Mouse (Mus musculus) liver, embryonic 13.5 days (tissue): ENCODE measurements at regions not wholly inside any gene's neighbourhood (a gene's known extent, or its start where the extent isn't known, plus 50 kb on each side); places are given as distances from the start of the nearest gene placed in this dataset.

Source experiments
- ATAC-seq: fragments of 200-750 bp; cut with Nextera tagmentation; 2 replicates; pipeline ENCODE4 v1.8.0; 2017; ENCODE audit warnings: low read depth, mild to moderate bottlenecking, moderate number of reproducible peaks, moderate library complexity
- DNase-seq: peaks from one replicate; pipeline ENCODE4 v3.0.0; 2022
- H3K27ac ChIP-seq: fragments of 300-500 bp; sonication (generic); 2 replicates; pipeline ENCODE4 v1.5.1; 2015; ENCODE audit warnings: moderate library complexity, mild to moderate bottlenecking, inconsistent platforms
- H3K27me3 ChIP-seq: fragments of 300-500 bp; sonication (generic); 2 replicates; pipeline ENCODE4 v1.6.1; 2015; ENCODE audit warnings: mild to moderate bottlenecking, inconsistent platforms
- H3K36me3 ChIP-seq: fragments of 300-500 bp; sonication (generic); 2 replicates; pipeline ENCODE4 v1.6.1; 2015; ENCODE audit warnings: mild to moderate bottlenecking, inconsistent platforms
- H3K4me1 ChIP-seq: fragments of 300-500 bp; sonication (generic); replicated peaks from 2 replicates; pipeline ENCODE4 v1.6.1; 2015; ENCODE audit warnings: inconsistent platforms
- H3K4me2 ChIP-seq: fragments of 300-500 bp; sonication (generic); 2 replicates; pipeline ENCODE4 v1.6.1; 2015; ENCODE audit warnings: inconsistent platforms, mild to moderate bottlenecking, moderate library complexity
- H3K4me3 ChIP-seq: fragments of 300-500 bp; sonication (generic); replicated peaks from 2 replicates; pipeline ENCODE4 v1.5.1; 2015; ENCODE audit warnings: mild to moderate bottlenecking, inconsistent platforms
- H3K9ac ChIP-seq: fragments of 300-500 bp; sonication (generic); 2 replicates; pipeline ENCODE4 v1.6.1; 2015; ENCODE audit warnings: mild to moderate bottlenecking, inconsistent platforms
- H3K9me3 ChIP-seq: fragments of 300-500 bp; sonication (generic); replicated peaks from 2 replicates; pipeline ENCODE4 v1.6.1; 2016; ENCODE audit warnings: inconsistent platforms
- whole genome bisulfite sequencing: fragments of 180-500 bp; shearing (Covaris S2); methylation state at CpG from one replicate; pipeline ENCODE4 v1.1.7; 2015; ENCODE audit not compliant: insufficient replicate concordance; 5-methylcytosine and 5-hydroxymethylcytosine counted together

DNA sequence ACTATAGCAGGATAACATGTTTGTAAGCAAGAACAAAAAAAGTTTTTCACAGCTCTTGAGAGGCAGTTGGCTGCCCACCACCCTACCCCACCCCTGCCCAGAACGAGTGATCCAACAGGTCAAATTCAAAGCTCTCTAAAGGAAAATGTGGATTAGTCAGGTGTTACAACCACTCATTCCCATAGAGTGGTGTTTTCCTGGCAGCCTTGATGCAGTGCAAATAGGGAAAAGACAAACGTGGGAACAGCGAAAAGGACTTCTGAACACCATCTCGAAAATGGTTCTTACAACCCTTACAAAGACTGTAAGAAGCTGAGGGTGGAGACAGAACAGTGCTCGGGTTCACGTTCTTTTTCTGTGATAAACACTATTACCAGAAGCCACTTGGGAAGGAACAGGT is 523.8 kb downstream of the Gja1 start:
- Histone ChIP-seq H3K36me3 (no peaks in the 10 kb centered on the region), H3K4me2 (no peak overlapping the region), H3K9ac (no peak overlapping the region), H3K4me3 (no peak overlapping the region), H3K27me3 (no peaks in the 10 kb centered on the region), H3K9me3 (no peaks in the 10 kb centered on the region), H3K27ac (no peak overlapping the region), H3K4me1 (no peaks in the 10 kb centered on the region)
- ATAC-seq: no peak
- no peak for DNase-seq
- 66% methylated on average over 6 of the region's 6 CpGs for WGBS

DNA sequence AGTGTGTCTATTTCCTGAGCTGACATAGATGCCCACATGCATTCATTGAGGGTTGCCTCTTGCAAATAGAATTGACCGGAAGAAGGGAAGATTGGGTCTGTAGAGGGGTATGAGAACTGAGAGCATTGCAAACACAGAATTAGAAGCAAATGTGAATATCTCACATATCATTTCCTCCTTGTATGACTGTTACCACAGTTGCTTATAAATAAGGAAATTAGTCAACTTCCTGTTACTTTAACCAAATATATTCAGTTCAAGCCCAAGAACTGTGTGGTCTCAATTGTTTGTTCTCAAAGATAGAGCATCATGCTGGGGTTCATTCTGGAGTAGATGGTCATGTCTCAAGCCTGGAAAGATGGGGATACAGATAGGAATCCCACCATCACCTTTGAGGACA is 535.6 kb downstream of the Gja1 start:
- DNase-seq: no peak
- 53% methylated on average over 1 of the region's 1 CpGs for WGBS
- Histone ChIP-seq H3K4me2 (no peak overlapping the region), H3K27me3 (no peaks in the 10 kb centered on the region), H3K9me3 (no peaks in the 10 kb centered on the region), H3K27ac (no peak overlapping the region), H3K36me3 (no peaks in the 10 kb centered on the region), H3K4me3 (no peak overlapping the region), H3K4me1 (no peaks in the 10 kb centered on the region), H3K9ac (no peak overlapping the region)
- ATAC-seq: no peak

DNA sequence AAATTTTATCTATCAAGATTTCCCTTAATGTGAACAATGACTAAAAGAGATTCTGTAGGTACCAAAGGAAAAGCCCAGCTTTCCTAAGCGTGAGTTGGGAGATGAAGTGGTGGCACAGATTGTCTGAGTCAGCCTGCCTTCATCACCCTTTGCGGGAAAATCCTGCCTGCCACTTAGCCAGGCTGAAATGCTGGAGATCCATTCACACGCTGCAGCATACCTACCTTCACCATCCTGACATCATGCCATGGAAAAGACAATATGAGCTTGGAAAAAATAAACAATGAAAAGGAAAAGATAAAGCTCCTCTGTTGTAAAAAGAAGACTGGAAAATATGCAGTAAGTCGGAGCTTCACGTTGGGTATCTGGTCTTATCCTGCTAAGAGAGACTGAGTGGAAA is 537.0 kb downstream of the Gja1 start:
- ATAC-seq: no peak
- H3K9me3 ChIP-seq: no peaks in the 10 kb centered on the region
- no peaks in the 10 kb centered on the region for H3K27me3 ChIP-seq
- H3K4me1 ChIP-seq: no peaks in the 10 kb centered on the region
- no peak overlapping the region for H3K27ac ChIP-seq
- H3K4me3 ChIP-seq: no peak overlapping the region
- no peaks in the 10 kb centered on the region for H3K36me3 ChIP-seq
- no peak overlapping the region for H3K9ac ChIP-seq
- WGBS: 62% methylated on average over 5 of the region's 5 CpGs
- H3K4me2 ChIP-seq: no peak overlapping the region
- DNase-seq: no peak

DNA sequence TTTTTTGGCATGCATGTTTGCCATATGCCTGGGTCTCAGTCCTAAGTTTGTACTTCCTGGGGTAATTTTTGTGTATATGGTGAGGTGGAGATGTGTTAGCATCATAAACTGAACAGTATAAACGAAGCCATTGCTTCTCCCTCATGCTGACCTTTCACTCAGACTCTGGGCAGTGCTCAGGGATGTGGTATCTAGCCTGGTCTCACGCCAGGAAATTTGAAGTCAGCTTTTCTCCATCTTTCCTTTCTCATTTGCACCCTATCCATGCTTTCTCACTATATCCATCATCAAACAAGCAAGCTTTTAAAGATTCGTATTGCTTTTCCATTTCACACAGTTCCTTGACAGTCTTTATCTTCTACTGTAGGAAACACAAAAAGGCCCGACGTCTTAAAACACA is 541.3 kb downstream of the Gja1 start:
- Histone ChIP-seq H3K4me1 (no peaks in the 10 kb centered on the region), H3K9me3 (no peaks in the 10 kb centered on the region), H3K27me3 (no peaks in the 10 kb centered on the region), H3K36me3 (no peaks in the 10 kb centered on the region), H3K27ac (no peak overlapping the region), H3K4me3 (no peak overlapping the region), H3K4me2 (no peak overlapping the region), H3K9ac (no peak overlapping the region)
- ATAC-seq: no peak
- DNase-seq: no peak
- 61% methylated on average over 5 of the region's 5 CpGs for WGBS

DNA sequence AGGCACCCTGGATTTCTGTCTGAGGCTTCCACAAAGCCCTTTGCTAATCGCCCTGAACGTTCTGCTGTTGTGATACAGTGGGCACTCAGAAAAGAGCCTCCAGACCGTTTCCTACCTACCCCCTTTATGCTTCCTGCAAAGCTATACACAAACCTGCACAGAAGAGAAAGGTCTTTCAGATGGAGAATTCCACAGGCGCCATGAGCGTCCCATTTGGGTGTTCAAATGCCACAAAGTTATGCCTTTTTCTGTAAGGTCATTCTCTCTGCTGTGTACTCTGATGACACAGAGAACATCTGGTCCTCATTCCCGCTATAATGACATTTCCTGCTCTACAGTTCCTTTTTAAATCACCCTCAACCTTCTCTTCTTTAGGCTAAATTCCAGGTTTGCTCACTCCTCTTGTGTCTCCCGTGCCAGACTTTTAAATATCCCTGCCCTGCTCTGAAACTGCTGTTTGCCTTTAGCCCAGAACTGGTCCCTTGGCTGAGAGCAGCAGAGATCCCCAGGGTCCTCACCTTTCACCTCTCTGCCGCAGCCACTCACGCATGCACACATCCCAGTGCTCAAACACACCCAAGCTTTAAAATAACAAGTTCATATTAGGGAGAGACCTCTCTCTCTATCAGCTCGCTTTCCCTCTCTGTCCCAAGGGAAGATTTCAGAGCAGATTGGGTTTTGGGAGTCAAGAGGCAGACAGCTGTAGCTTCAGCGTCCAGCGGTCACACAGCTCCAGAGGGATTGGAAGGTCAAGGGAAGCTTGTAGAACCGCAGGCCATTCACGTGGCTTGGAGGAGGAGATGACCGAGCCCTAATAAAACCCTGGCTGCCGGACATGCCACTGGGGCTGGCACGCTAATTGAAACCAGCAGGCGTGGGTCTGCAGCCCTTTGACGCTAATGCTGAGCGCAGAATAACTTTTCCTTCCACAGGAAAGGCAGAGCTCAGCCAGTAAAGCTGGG is 543.9 kb downstream of the Gja1 start:
- Histone ChIP-seq H3K27me3 (no peaks in the 10 kb centered on the region), H3K9ac (no peak overlapping the region), H3K4me3 (no peak overlapping the region), H3K27ac (no peak overlapping the region), H3K4me1 (no peaks in the 10 kb centered on the region), H3K9me3 (no peaks in the 10 kb centered on the region), H3K36me3 (no peaks in the 10 kb centered on the region), H3K4me2 (no peak overlapping the region)
- DNase-seq: no peak
- ATAC-seq: no peak
- 53% methylated on average over 20 of the region's 20 CpGs for WGBS

DNA sequence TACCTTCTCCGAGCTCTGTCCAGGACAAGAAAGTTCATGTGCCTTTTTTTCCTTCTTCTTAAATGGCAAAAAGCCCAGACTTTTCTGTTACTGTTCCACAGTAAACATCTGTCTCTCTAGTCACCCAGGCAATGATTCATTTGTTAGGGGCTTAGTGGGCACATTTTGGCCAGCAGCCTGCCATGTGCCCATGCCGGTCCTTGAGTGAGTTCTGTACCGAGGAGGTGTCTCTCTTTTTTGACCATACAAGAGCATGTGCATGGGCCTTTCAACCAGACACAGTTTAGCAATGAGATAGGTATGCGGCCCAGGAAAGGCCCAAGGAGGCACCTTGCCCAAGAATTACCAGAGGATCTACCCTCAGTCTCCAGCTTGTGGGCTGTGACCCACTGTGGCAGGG is 551.0 kb upstream of the Hsf2 start:
- Histone ChIP-seq H3K4me1 (no peaks in the 10 kb centered on the region), H3K4me2 (no peak overlapping the region), H3K4me3 (no peak overlapping the region), H3K9ac (no peak overlapping the region), H3K9me3 (no peaks in the 10 kb centered on the region), H3K36me3 (no peaks in the 10 kb centered on the region), H3K27me3 (no peaks in the 10 kb centered on the region), H3K27ac (no peak overlapping the region)
- 74% methylated on average over 4 of the region's 4 CpGs for WGBS
- no peak for DNase-seq
- ATAC-seq: no peak

DNA sequence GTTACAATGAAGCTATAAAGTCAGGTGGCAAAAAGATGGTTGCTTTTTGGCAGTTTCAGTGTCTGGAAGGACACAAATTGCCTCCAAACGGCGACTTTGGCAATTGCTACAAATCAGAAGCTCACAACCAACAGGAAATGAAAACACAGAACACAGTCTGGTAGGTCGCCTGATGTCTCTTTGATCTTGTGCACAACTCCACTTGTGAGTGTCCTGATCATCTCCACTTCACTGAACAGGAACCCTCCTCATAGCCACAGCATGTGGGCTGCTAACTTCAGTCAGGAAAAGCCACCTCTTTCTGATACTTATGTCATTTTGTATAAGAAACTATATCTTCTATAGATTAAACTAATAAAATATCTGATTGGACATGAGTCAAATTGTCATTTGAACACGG is 544.2 kb upstream of the Hsf2 start:
- no peaks in the 10 kb centered on the region for H3K27me3 ChIP-seq
- no peaks in the 10 kb centered on the region for H3K4me1 ChIP-seq
- no peak overlapping the region for H3K9ac ChIP-seq
- no peak overlapping the region for H3K27ac ChIP-seq
- ATAC-seq (no peak), DNase-seq (no peak)
- WGBS: 54% methylated on average over 4 of the region's 4 CpGs
- no peak overlapping the region for H3K4me2 ChIP-seq
- no peaks in the 10 kb centered on the region for H3K9me3 ChIP-seq
- no peaks in the 10 kb centered on the region for H3K36me3 ChIP-seq
- no peak overlapping the region for H3K4me3 ChIP-seq

DNA sequence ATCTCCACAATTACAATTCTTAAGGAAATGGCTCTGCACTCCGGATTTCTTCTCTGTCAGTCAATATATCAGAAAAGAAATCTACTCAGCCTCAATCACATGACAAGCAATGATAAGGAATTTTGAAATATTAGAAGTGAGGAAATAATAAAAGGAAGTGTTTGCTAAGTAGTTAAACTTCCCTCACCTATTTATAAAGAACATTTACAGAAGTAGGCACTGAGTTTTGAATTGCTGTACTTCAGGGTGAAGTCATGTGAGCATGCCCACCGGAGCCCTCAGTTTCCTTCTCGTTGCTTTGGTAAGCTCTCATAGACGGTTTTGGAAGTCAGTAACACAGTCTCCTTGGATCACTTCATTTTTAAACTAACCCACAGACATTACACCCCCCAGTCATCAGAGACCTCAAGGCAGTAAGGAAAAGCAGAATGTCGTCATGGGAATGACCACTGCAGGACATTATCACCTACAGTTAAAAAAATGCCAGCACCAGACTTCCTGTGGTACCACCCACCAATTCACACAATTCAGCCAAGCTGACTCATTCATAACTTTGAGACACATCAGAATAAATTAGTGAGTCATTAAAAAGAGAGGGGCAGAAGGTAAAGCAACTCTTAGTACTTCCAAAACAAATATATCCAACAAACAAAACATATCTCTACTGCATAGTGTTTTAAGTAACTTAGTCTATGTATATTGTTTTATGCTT is 541.6 kb upstream of the Hsf2 start:
- WGBS: 34% methylated on average over 5 of the region's 5 CpGs
- no peak overlapping the region for H3K9ac ChIP-seq
- no peak overlapping the region for H3K4me3 ChIP-seq
- H3K27ac ChIP-seq: no peak overlapping the region
- no peaks in the 10 kb centered on the region for H3K27me3 ChIP-seq
- no peak overlapping the region for H3K4me2 ChIP-seq
- H3K36me3 ChIP-seq: no peaks in the 10 kb centered on the region
- no peaks in the 10 kb centered on the region for H3K4me1 ChIP-seq
- H3K9me3 ChIP-seq: no peaks in the 10 kb centered on the region
- no peak for DNase-seq
- no peak for ATAC-seq

DNA sequence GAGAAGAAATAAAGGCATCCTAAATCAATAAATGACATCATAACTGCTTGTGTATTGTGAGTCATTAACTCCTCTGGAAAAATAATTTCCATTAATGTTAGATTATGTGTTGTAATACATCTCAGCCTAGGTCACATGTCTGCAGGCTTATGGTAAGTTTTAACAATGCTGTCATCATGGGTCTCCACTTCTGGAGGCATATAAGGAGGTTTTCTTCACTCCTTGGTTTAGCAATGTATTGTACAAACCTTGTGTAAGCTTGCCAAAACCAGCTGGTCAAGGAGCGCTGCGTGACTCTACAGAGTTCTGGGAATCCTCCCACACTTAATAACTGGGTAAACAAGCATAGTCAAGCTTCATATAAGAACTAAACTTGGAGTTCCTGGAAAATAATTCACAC is 529.5 kb upstream of the Hsf2 start:
- Histone ChIP-seq H3K36me3 (no peaks in the 10 kb centered on the region), H3K27me3 (no peaks in the 10 kb centered on the region), H3K4me2 (no peak overlapping the region), H3K4me1 (no peaks in the 10 kb centered on the region), H3K27ac (no peak overlapping the region), H3K9ac (no peak overlapping the region), H3K9me3 (no peaks in the 10 kb centered on the region), H3K4me3 (no peak overlapping the region)
- ATAC-seq (no peak), DNase-seq (no peak)
- WGBS: 96% methylated on average over 2 of the region's 2 CpGs

DNA sequence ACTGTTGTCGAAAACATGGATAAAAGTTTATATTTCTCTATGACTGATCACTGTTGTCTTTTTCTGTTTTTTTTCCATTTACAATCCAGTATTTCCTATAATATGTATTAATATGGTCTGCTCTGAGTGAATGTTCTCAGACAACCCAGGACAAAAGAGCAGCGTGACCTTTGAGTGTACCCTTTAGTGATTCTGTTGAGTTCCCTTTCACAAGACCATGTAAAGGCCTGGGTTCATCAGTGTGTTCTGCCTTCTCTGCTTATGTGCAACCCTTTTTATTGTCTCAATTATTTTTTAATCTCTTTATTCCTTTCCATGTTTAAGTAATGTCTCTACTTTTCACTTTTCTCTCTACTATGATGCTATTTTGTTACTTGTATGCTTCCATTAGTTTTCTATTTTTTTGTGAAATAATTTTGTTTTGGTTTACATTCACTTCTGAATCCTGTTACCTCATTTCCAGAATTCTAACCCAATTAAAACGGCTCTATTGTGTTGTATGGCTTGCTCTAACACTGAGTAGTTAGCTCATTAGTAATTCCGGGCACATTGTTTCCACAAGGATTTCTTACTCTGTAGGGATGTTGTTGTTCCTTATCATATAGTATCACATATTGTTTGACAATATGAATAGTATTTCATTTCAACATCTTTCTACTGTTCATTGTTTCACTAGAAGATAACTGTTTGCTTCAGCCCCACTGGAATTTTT is 523.9 kb upstream of the Hsf2 start:
- H3K4me1 ChIP-seq: no peaks in the 10 kb centered on the region
- DNase-seq (no peak), ATAC-seq (no peak)
- no peak overlapping the region for H3K9ac ChIP-seq
- H3K27ac ChIP-seq: no peak overlapping the region
- no peak overlapping the region for H3K4me2 ChIP-seq
- H3K36me3 ChIP-seq: no peaks in the 10 kb centered on the region
- no peaks in the 10 kb centered on the region for H3K27me3 ChIP-seq
- no peak overlapping the region for H3K4me3 ChIP-seq
- H3K9me3 ChIP-seq: no peaks in the 10 kb centered on the region
- WGBS: 65% methylated on average over 4 of the region's 4 CpGs

DNA sequence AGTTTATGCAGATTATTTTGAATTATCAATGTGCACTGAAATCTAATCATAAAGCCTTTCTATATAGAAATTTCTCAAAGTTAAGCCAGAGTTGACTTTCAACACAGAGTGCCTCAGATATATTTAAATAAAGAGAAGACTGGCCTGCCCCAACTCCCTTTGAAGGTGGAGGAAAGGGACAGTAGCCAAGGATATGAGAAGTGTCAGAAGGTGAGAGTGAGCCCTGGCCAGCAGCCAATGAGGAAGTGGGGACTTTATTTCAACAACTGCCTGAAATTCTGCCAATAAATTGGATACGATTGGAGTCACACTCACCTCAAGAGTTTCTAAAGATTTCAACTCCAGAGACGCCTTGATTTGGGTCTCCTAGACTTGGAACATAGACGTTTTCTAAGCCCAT is 523.0 kb upstream of the Hsf2 start:
- no peaks in the 10 kb centered on the region for H3K27me3 ChIP-seq
- WGBS: 54% methylated on average over 3 of the region's 3 CpGs
- no peak overlapping the region for H3K9ac ChIP-seq
- DNase-seq (no peak), ATAC-seq (no peak)
- no peaks in the 10 kb centered on the region for H3K9me3 ChIP-seq
- H3K27ac ChIP-seq: no peak overlapping the region
- H3K4me3 ChIP-seq: no peak overlapping the region
- H3K36me3 ChIP-seq: no peaks in the 10 kb centered on the region
- H3K4me2 ChIP-seq: no peak overlapping the region
- H3K4me1 ChIP-seq: no peaks in the 10 kb centered on the region
